Mouse (Mus musculus) 3134 (cell line): ENCODE results near the gene Cpne8.
A peak's percentile ranks its signal among the peaks of the same experiment; 100 is the strongest.

Experiments used
- DNase-seq: peaks from one replicate; pipeline ENCODE4 v3.0.0-alpha.2; 2011; ENCODE audit warnings: low spot score; ENCODE audit not compliant: insufficient read length; ENCODE audit errors: extremely low read depth

The Cpne8 gene

GRCm38 (mm10) chr15:90678985-90679759, at the start of gene Cpne8:
TSS of gene Cpne8 (minus strand) at chr15:90679432.
- DNase-seq = peak; percentile 92

- peak; percentile 57 for DNase-seq
Observed at GRCm38 (mm10) chr15:90717717-90718116, 38.5 kb upstream of the Cpne8 start.

- DNase-seq = no peak
Observed at GRCm38 (mm10) chr15:90709296-90709695, 30.1 kb upstream of the Cpne8 start.

GRCm38 (mm10) chr15:90704314-90704713, 25.1 kb upstream of the Cpne8 start:
- DNase-seq = no peak

GRCm38 (mm10) chr15:90703502-90704232, 24.4 kb upstream of the Cpne8 start:
- DNase-seq = no peak

- no peak for DNase-seq
Observed at GRCm38 (mm10) chr15:90686770-90687169, 7.5 kb upstream of the Cpne8 start.

GRCm38 (mm10) chr15:90679760-90680579, 738 bp upstream of the Cpne8 start:
- peak; percentile 77 for DNase-seq

GRCm38 (mm10) chr15:90678488-90678887, 744 bp downstream of the Cpne8 start:
- DNase-seq = peak; percentile 75

- DNase-seq = no peak
Observed at GRCm38 (mm10) chr15:90669494-90669893, 9.7 kb downstream of the Cpne8 start.

- no peak for DNase-seq
Observed at GRCm38 (mm10) chr15:90666893-90667292, 12.3 kb downstream of the Cpne8 start.

GRCm38 (mm10) chr15:90664615-90665014, 14.6 kb downstream of the Cpne8 start:
- DNase-seq = no peak

- DNase-seq = no peak
Observed at GRCm38 (mm10) chr15:90663631-90664030, 15.6 kb downstream of the Cpne8 start.

GRCm38 (mm10) chr15:90660723-90661122, 18.5 kb downstream of the Cpne8 start:
- no peak for DNase-seq

GRCm38 (mm10) chr15:90658053-90658452, 21.2 kb downstream of the Cpne8 start:
- DNase-seq = no peak

GRCm38 (mm10) chr15:90656521-90656920, 22.7 kb downstream of the Cpne8 start:
- DNase-seq = no peak

- DNase-seq = no peak
Observed at GRCm38 (mm10) chr15:90647011-90647577, 32.1 kb downstream of the Cpne8 start.

GRCm38 (mm10) chr15:90646326-90646725, 32.9 kb downstream of the Cpne8 start:
- DNase-seq = no peak

GRCm38 (mm10) chr15:90645828-90646227, 33.4 kb downstream of the Cpne8 start:
- no peak for DNase-seq

- DNase-seq = no peak
Observed at GRCm38 (mm10) chr15:90624201-90624600, 55.0 kb downstream of the Cpne8 start.

- no peak for DNase-seq
Observed at GRCm38 (mm10) chr15:90622005-90622404, 57.2 kb downstream of the Cpne8 start.

GRCm38 (mm10) chr15:90619736-90620135, 59.5 kb downstream of the Cpne8 start:
- DNase-seq = no peak
